Mouse (Mus musculus): ENCODE results near the gene Slc16a3.

Slc16a3 gene

GRCm38 (mm10) chr11:120948861-120949851, 876 bp downstream of the Slc16a3 start:
- no peak for DNase-seq

GRCm38 (mm10) chr11:120949863-120950262, 1.6 kb downstream of the Slc16a3 start:
- DNase-seq = no peak

DNA sequence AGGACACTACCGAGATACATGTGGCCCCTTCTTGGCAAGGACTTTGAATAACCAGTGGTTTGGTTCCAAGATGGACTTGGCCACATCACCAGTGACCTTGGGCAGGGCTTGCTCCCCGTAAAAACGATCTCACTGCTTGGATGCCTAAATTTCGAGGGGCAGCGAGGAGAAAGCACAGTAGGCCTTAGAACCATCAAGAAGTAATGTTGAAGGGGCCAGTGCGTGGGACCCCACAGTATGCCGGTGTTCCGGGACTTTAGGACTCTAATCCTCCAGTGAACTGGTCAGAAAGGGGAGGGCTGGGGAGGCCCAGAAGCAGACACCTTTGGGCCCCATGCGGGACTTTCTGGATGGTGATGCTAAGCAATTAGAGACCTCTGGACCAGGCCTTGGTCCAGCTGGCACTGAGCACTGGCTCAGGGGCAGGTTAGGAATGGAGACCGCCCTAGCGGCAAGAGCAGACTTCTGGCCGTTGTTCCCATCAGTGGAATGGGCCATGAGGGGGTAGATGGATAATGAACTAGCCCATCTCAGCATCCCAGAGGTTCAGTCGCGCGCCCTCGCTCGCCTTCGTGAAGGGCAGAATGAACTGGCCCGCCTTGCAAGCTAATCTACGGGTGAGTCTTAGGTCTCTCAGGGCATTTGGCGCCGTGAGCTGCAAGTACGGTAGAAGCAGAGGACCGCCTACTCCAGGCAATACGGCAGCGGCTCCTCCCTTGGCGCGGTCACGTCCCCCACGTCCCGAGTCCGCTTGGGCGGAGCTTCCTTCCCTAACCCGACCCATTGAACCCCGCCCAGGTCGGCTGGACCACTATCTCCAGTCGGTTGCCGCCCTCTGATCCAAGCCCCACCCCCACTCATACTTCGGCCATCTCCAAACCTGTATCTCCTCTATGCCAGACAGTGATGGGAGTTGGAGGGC, 2.3 kb downstream of the Slc16a3 start:
- DNase-seq = peak; percentile 86

DNA sequence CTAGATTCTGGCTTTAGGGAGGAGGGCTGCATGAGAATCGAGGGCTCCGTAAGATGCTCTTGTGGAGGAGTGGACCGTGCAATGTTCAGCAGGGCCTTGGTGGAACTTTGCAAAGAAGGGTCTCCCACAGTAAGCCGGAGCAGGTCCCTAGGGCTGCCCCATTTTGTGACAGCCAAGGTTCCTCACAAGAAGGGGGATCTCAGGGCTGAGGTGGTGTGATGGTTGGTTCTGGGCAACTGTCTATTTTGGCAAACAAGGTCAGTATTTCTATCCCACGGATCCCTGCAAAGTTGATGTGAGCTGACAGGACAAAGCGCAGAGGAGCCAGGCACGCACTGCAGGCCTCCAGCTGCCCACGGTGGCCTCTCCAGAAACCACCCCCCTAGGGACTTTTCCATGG, 3.0 kb downstream of the Slc16a3 start:
- DNase-seq = no peak

DNA sequence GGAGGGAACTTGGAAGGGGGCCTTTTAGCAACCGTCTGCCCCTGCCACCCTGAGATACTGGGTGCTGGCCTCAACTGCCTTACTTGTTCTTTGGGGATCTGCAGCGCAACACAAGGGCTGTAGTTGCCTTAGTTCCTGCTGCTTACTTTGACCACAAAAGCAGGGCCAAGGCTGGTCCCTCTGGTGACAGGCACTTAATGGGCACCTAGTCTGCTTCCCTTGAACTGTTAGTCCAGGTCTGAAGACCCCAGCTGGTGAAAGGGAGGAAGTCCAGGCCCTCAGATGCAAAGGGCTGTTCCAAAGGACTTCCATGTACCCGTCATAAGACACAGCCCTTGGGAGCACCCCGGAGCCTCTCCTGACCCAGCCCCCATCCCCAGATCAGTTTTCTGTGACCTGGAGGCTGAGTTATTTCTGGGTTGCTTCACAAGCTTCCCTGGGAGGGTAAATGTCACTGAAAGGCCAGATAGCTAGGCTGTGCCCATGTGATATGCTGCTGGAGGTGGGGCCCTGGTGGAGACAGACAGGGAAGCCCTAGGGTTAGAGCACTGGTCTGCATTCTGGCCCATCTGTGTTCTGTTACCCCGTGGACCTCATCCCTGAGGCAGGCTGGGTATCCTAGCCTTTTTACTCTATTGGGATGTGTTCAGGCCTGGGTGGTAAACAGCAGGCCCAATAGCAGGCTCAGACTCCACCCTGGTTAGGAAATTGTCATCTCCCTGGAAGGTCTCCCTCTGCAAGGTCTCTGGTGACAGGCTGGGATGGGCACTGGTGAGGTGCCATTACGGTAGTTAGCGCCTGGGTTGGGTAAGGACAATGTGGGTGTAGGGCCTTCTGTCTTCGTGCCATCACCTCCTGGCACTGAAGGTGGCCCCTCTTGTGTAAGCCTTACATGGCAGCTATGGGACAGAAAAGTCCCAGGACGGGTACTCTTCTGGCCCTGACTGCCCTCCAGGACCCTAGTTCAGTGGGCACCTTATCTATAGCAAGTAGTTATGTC, 3.8 kb downstream of the Slc16a3 start:
- DNase-seq = no peak

- DNase-seq = peak in 1 of 2 experiments; percentile 17
Observed at GRCm38 (mm10) chr11:120954936-120955335, 6.7 kb downstream of the Slc16a3 start.

GRCm38 (mm10) chr11:120955701-120956100, 7.4 kb downstream of the Slc16a3 start:
- DNase-seq = no peak

GRCm38 (mm10) chr11:120957052-120957451, 8.8 kb downstream of the Slc16a3 start:
- DNase-seq = no peak

GRCm38 (mm10) chr11:120957731-120958257, 9.5 kb downstream of the Slc16a3 start:
- no peak for DNase-seq

- DNase-seq = no peak
Observed at GRCm38 (mm10) chr11:120959066-120959465, 10.8 kb downstream of the Slc16a3 start.

DNA sequence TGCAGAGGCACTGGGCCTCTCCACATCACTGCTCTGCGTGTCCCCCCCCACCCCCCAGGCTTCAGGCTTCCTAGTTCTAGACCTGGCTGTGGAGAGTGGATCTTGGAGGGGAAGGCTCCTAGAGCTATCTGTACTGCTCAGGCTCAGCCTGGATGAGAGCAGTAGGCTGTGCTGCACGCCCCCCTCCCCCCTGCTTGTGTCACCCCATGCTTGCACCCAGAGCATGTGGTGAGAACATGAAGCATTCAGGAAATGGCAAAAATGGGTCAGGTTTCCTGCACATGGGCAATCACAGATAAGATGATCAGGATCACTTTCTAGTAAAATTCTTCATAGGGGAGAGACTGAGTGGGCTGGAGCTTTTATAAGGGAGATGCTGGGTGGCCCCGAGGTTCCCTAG, 11.3 kb downstream of the Slc16a3 start:
- no peak for DNase-seq

DNA sequence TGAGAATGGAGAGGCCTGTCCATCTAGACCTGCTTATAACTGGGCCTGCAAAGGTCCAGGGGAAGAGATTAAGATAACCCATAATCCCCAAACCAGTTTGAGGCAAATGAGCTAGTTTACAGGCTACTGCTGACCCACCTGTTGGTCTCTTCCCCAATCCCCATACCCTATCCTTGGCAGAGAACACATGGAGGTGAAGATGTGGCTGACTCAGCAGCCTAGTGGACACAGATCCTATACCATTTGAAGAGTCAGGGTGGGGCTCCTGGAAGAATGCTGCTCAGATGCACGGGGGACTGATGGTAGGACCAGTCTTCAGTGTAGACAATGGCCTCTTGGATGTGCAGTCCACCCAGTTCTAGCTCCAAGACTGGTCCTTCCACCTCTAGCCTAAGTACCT, 12.0 kb downstream of the Slc16a3 start:
- no peak for DNase-seq

DNA sequence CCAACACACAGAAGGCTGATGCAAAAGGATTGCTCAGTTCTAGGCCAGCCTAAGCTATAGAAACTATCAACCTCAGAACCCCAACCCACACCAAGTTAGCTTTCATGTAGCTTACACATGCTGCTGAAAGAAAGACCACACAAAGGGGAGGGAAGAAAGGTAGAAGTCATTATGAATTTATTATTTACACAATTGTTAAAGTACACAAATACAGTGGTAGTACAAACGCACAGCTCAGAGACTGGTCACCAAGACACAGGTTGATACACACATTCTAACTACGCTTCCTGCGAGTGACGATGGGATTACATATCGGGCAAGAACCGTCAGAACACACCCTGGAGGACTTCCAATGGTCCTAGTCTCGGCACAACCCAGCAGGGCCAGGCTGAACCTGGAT, 13.3 kb downstream of the Slc16a3 start:
- DNase-seq = no peak

- no peak for DNase-seq
Observed at GRCm38 (mm10) chr11:120962050-120962771, 13.9 kb downstream of the Slc16a3 start.

- DNase-seq = no peak
Observed at GRCm38 (mm10) chr11:120962909-120963308, 14.6 kb downstream of the Slc16a3 start.

GRCm38 (mm10) chr11:120964195-120965157, 16.2 kb downstream of the Slc16a3 start:
- DNase-seq = no peak

DNA sequence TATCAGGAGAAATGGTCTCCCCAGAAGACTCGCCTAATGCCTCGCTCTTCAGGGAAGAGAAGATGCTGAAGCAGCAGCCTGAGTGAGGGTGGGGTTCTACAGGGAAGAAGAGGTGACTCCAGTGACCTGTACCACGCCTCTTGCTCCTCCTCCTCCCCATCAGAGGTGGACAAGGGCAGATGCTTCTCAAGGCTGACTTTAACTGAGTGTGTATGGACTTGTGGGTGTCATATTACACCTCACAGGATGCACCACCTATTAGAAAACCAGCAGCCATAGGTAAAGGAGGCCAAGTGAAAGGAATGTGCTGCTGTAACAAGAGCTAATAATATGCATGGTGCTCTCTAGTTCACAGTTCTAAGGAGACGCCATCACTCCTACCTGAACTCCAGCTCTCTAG, 17.3 kb downstream of the Slc16a3 start:
- DNase-seq = no peak

- no peak for DNase-seq
Observed at GRCm38 (mm10) chr11:120969742-120970141, 21.5 kb downstream of the Slc16a3 start.

DNA sequence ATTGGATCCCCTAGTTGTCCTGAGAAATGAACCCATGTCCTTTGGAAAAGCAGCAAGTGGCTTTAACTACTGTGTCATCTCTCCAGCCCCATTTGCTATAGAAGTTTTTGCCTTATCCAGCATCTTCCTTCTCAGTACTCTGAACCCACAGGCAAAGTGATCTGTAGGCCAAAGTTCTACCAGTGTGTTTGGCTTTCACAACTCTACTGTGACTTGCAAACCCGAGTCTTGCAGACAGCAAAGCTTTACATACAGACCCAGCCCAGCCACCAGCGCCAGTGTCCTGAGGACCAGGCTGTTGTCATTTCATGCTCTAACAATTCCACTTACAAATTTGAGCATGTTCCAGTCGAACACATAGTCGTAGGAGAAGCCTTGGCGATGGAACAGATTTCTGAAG, 23.0 kb downstream of the Slc16a3 start:
- DNase-seq = no peak

DNA sequence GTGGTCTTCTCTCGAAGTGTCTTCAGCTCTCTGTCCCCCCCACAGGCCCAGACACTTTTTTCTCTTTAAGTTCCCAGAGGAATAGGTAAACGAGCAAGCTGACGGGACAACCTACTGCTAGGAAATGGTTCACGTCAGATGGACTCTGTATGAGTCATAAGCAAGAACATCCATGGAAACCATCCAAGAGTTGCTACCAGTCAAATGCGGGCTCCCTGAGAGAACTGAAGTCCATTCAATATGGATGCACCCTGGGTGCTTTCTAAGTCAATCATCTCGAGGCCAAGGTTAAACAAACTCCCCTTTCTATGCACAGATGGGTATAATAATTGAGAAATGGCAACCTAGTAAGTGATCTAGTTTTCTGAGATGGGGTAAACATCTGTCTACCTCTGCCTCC, 25.0 kb downstream of the Slc16a3 start:
- DNase-seq = no peak
